Mouse (Mus musculus): ENCODE results near the gene Hao2.
A peak's percentile ranks its signal among the peaks of the same experiment; 100 is the strongest.

The Hao2 gene

GRCm38 (mm10) chr3:98893057-98893772, at the start of gene Hao2:
Gene Hao2 (minus strand): TSS chr3:98893239.
- no peak for DNase-seq (ENCODE audit: extremely low read depth, low read depth)

- DNase-seq (ENCODE audit: extremely low read depth, low read depth), result no peak
Measured at GRCm38 (mm10) chr3:98941601-98942000, 48.6 kb upstream of the Hao2 start.

- no peak for DNase-seq (ENCODE audit: extremely low read depth, low read depth)
Measured at GRCm38 (mm10) chr3:98941066-98941551, 48.1 kb upstream of the Hao2 start.

- no peak for DNase-seq (ENCODE audit: extremely low read depth, low read depth)
Measured at GRCm38 (mm10) chr3:98940225-98940624, 47.2 kb upstream of the Hao2 start.

- DNase-seq (ENCODE audit: extremely low read depth, low read depth), result no peak
Measured at GRCm38 (mm10) chr3:98936446-98936845, 43.4 kb upstream of the Hao2 start.

GRCm38 (mm10) chr3:98934601-98935000, 41.6 kb upstream of the Hao2 start:
- no peak for DNase-seq (ENCODE audit: extremely low read depth, low read depth)

- DNase-seq (ENCODE audit: extremely low read depth, low read depth), result no peak
Measured at GRCm38 (mm10) chr3:98934041-98934440, 41.0 kb upstream of the Hao2 start.

GRCm38 (mm10) chr3:98932421-98932820, 39.4 kb upstream of the Hao2 start:
- no peak for DNase-seq (ENCODE audit: extremely low read depth, low read depth)

GRCm38 (mm10) chr3:98931836-98932235, 38.8 kb upstream of the Hao2 start:
- no peak for DNase-seq (ENCODE audit: extremely low read depth, low read depth)

- DNase-seq (ENCODE audit: extremely low read depth, low read depth), result no peak
Measured at GRCm38 (mm10) chr3:98920417-98920816, 27.4 kb upstream of the Hao2 start.

- no peak for DNase-seq (ENCODE audit: extremely low read depth, low read depth)
Measured at GRCm38 (mm10) chr3:98917260-98917659, 24.2 kb upstream of the Hao2 start.

GRCm38 (mm10) chr3:98916856-98917255, 23.8 kb upstream of the Hao2 start:
- DNase-seq (ENCODE audit: extremely low read depth, low read depth), result no peak

GRCm38 (mm10) chr3:98915659-98916058, 22.6 kb upstream of the Hao2 start:
- peak; percentile 41 for DNase-seq (ENCODE audit: extremely low read depth, low read depth)

- no peak for DNase-seq (ENCODE audit: extremely low read depth, low read depth)
Measured at GRCm38 (mm10) chr3:98913591-98913990, 20.6 kb upstream of the Hao2 start.

GRCm38 (mm10) chr3:98897606-98898005, 4.6 kb upstream of the Hao2 start:
- no peak for DNase-seq (ENCODE audit: extremely low read depth, low read depth)

GRCm38 (mm10) chr3:98895071-98895601, 2.1 kb upstream of the Hao2 start:
- DNase-seq (ENCODE audit: extremely low read depth, low read depth), result no peak

- DNase-seq (ENCODE audit: extremely low read depth, low read depth), result no peak
Measured at GRCm38 (mm10) chr3:98890430-98890829, 2.6 kb downstream of the Hao2 start.

GRCm38 (mm10) chr3:98888206-98888605, 4.8 kb downstream of the Hao2 start:
- DNase-seq (ENCODE audit: extremely low read depth, low read depth), result no peak

GRCm38 (mm10) chr3:98880831-98881230, 12.2 kb downstream of the Hao2 start:
- DNase-seq (ENCODE audit: extremely low read depth, low read depth), result no peak

- no peak for DNase-seq (ENCODE audit: extremely low read depth, low read depth)
Measured at GRCm38 (mm10) chr3:98880216-98880615, 12.8 kb downstream of the Hao2 start.

GRCm38 (mm10) chr3:98868219-98868618, 24.8 kb downstream of the Hao2 start:
- no peak for DNase-seq (ENCODE audit: extremely low read depth, low read depth)

- DNase-seq (ENCODE audit: extremely low read depth, low read depth), result peak; percentile 94
Measured at GRCm38 (mm10) chr3:98862800-98863199, 30.2 kb downstream of the Hao2 start.

GRCm38 (mm10) chr3:98859576-98859975, 33.5 kb downstream of the Hao2 start, which contains the start of gene Hsd3b1:
Gene Hsd3b1 (minus strand): TSS chr3:98859794.
- no peak for DNase-seq (ENCODE audit: extremely low read depth, low read depth)
